Mouse (Mus musculus) adrenal gland, postnatal 25 days (tissue): ENCODE results near the gene Gak. TPM values are rescaled to one million over a fixed set of nuclear protein-coding genes. Genes with fewer than 3 reads are reported as not detected.
A peak's percentile ranks its signal among the peaks of the same experiment; 100 is the strongest.

ENCODE experiments used
- DNase-seq: peaks from one replicate; pipeline ENCODE4 v3.0.0; 2021; ENCODE audit warnings: mixed read lengths
- long read RNA-seq: library from polyadenylated mRNA; stranded (forward); transcript quantifications from one replicate; pipeline ENCODE4 v2.0.0, GENCODE M21; 2021
- total RNA-seq: library from RNA; stranded (reverse); gene quantifications from 2 replicates; pipeline ENCODE4 v1.2.3, GENCODE M21; 2021

Gene Gak
- total RNA-seq: 86.7 and 95.7 TPM in 2 replicates
- long read RNA-seq, partial matches to known transcripts: 8 of 11 reads
- long read RNA-seq, other reads (novel, unspliced or antisense): 3 of 11 reads

GRCm38 (mm10) chr5:108629634-108630483 is at the start of gene Gak, which contains the start of gene Tmem175:
TSS of gene Gak (minus strand) at chr5:108629755.
TSS of gene Tmem175 (plus strand) at chr5:108629770.
- DNase-seq: peak; percentile 92

DNA sequence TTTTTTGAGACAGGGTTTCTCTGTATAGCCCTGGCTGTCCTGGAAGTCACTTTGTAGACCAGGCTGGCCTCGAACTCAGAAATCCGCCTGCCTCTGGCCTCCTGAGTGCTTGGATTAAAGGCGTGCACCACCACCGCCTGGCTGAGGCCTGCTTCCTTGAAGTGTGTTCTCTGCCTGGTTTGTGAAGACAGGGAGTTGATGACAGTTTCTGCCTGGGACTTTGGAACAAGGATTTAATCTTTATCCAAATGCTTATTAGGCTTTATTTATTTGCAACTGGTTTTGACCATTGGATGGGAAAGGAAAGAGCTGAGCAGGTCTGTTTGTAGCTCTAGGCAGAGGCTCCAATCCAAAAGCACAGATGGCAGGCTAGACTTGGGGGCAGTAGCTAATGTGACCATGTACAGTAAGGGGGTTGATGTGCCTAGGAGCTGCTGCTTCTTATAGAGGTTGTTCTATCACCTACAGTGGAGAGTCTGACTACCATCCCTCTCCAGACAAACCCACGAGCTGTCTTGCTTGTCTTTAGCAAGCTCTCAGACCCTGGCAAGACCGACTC is 48.8 kb upstream of the Gak start:
- no peak for DNase-seq

DNA sequence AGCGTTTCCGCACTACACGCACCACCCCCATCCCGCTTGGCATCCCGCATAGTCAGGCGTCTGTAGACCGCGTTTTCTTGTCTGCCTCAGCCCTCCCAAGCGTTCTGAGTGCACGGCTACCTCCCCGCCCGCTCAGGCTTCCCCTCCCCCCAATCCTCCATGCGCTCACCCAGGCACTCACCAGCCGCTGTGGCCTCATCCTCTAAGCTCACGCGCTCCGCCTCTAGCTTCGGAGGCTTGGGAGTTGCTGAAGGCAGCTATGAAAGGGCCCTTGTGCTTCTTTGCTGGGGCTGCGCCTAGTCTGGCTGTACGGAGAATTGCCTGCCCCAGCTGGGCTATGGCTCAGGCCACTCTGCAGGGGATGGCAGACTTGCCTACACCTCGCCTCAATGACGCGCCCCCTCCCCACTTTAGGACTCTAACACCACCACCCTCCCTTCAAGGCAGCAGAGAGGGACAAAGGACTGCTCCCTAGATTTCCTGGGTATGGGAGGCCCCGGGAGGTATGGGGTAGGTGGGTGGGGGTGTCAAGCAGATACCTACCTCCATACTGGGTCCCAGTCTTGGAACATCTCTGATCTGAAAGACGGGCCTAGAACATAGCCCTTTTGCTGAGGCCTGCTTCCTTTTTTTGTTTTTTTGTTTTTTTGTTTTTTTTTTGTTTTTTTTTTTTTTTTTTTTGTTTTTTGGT is 48.2 kb upstream of the Gak start:
- DNase-seq: peak; percentile 50

- DNase-seq: no peak
These were observed 47.4 kb upstream of the Gak start for GRCm38 (mm10) chr5:108676772-108677498.

GRCm38 (mm10) chr5:108675251-108675816 is 45.8 kb upstream of the Gak start, which contains the start of gene Slc26a1:
TSS of gene Slc26a1 (minus strand) at chr5:108675569.
- no peak for DNase-seq

- DNase-seq: no peak
These were observed 45.1 kb upstream of the Gak start for GRCm38 (mm10) chr5:108674624-108675023.

GRCm38 (mm10) chr5:108671757-108672156 is 42.2 kb upstream of the Gak start:
- DNase-seq: no peak

DNA sequence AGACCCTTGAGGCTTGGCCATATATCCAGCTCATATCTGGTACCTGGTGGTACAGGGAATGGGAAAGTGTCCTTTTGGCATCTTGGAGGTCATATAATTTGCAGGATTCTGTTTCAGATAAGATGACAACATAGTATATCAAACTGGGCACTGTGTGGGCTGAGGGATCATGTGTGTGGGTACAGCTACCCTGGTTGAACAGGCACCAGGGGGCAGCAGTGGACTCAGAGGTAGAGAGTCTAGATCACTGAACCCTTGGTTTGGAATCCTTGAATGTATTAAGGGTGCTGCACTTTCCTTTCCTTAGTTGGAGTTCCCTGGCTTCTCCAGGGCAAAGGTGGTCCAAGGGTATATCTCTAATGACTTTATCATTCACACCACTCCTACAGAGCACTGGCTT is 41.2 kb upstream of the Gak start:
- DNase-seq: peak; percentile 71

GRCm38 (mm10) chr5:108669986-108670385 is 40.4 kb upstream of the Gak start:
- no peak for DNase-seq

DNA sequence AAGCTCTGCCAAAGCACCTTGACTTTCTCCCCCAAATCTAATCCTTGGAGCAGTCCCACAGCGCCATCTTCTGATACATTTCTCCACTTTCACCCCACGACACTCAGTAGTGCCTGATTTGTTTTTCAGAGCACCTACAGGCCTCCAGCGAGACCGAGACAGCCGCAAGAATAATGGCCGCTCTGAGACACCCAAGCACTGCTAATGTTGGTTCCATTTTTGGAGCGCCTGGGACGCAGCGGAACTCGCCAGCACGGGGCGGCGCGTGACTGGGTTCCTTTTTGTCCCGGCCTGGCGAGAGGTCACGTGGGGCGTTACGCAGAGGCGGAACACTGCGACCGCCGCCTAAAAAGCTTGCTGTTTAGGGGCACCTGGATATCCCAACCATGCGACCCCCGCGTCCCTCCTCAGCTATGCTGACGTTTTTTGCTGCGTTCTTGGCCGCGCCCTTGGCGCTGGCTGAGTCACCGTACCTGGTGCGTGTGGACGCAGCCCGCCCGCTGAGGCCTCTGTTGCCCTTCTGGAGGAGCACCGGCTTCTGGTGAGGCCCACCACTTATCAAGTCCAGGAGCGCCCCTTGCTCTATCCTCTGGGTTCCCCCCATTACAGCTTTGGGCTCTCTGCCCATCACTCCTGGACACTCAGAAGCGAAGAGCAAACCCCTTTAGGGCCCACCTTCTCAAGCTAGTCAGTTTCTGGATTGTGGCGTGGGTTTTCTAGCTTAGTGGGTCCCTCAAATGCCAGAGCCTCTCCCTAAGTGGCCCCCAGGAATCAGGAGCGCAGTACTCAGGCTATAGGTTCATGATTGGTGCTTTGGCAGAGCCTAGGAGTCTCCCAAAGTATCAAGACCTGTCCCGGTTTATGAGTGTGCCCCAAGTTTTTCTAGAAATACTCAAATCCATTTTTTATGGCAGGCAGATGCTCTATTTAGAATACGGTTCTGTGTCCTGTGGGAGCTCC is 39.7 kb upstream of the Gak start, which contains the start of gene Dgkq:
Gene Dgkq (minus strand): TSS at position 696 of the 960 bp plus-strand sequence.
- peak; percentile 88 for DNase-seq

GRCm38 (mm10) chr5:108668387-108668932 is 38.9 kb upstream of the Gak start:
- no peak for DNase-seq

- no peak for DNase-seq
These were observed 37.8 kb upstream of the Gak start for GRCm38 (mm10) chr5:108667370-108667769.

GRCm38 (mm10) chr5:108665066-108665465 is 35.5 kb upstream of the Gak start:
- no peak for DNase-seq

DNA sequence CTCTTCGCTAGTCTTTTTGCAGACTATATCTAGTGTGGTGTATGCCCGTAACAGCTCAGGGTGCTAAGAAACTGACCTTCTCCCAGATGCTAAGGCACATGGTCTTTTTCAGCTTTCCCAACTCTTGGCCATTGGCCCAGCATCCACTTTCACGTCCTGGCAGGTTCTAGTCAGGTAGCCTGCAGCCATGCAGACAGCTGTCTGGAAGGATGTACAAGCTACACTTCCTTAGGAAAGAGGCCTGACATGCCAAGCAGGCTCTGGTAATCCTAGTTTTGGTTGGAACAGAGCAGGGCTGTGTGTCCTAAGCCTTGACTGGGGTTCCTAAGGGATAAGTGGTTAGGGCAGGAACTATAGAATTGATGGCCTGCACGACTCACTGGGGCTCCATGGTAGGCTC is 33.2 kb upstream of the Gak start:
- DNase-seq: no peak

- DNase-seq: peak; percentile 96
These were observed 31.2 kb upstream of the Gak start for GRCm38 (mm10) chr5:108660632-108661268.

- DNase-seq: no peak
These were observed 30.4 kb upstream of the Gak start, which contains the start of gene Idua for GRCm38 (mm10) chr5:108659698-108660631. TSS of gene Idua (plus strand) at chr5:108660331.

DNA sequence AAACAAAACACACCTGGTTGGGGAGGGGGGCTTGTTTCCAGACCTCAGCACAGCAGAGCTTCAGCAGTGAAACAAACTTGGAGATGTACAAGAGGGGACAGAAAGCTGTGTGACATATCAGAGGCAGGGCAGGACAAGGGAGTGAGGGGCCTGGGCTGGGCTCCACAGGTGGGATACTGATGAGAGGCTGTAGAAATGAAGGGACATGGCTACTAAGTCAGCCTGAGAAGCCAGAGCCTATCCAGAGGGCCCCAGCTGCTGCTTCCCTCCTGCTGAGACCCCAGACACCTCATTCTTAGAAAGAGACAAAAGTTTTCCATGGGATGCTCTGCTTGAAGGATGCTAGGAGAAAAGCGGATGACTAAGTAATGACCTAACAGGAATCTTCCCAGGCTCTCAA is 29.1 kb upstream of the Gak start:
- DNase-seq: no peak

- DNase-seq: no peak
These were observed 27.9 kb upstream of the Gak start for GRCm38 (mm10) chr5:108657406-108657805.
